Mouse (Mus musculus): ENCODE measurements around the gene Rgl1.

The Rgl1 gene

GRCm38 (mm10) chr1:152549061-152549738 is 217.0 kb downstream of the Rgl1 start:
- DNase-seq (ENCODE audit: low spot score in 2 of 2) = no peak

- no peak for DNase-seq (ENCODE audit: low spot score in 2 of 2)
Observed at GRCm38 (mm10) chr1:152543449-152544159, 222.5 kb downstream of the Rgl1 start.

GRCm38 (mm10) chr1:152542747-152543378 is 223.3 kb downstream of the Rgl1 start:
- DNase-seq (ENCODE audit: low spot score in 2 of 2) = no peak

GRCm38 (mm10) chr1:152540304-152540887 is 225.8 kb downstream of the Rgl1 start:
- DNase-seq (ENCODE audit: low spot score in 2 of 2) = no peak

- DNase-seq (ENCODE audit: low spot score in 2 of 2) = no peak
Observed at GRCm38 (mm10) chr1:152538817-152539216, 227.3 kb downstream of the Rgl1 start.

GRCm38 (mm10) chr1:152537186-152537585 is 229.0 kb downstream of the Rgl1 start:
- no peak for DNase-seq (ENCODE audit: low spot score in 2 of 2)

GRCm38 (mm10) chr1:152536416-152537018 is 229.6 kb downstream of the Rgl1 start:
- peak; percentile 61 to 72 for DNase-seq (ENCODE audit: low spot score in 2 of 2)

- no peak for DNase-seq (ENCODE audit: low spot score in 2 of 2)
Observed at GRCm38 (mm10) chr1:152534531-152534930, 231.6 kb downstream of the Rgl1 start.

- no peak for DNase-seq (ENCODE audit: low spot score in 2 of 2)
Observed at GRCm38 (mm10) chr1:152531498-152531897, 234.7 kb downstream of the Rgl1 start.

GRCm38 (mm10) chr1:152528778-152529177 is 237.4 kb downstream of the Rgl1 start:
- DNase-seq (ENCODE audit: low spot score in 2 of 2) = no peak

GRCm38 (mm10) chr1:152528214-152528613 is 237.9 kb downstream of the Rgl1 start:
- no peak for DNase-seq (ENCODE audit: low spot score in 2 of 2)

- DNase-seq (ENCODE audit: low spot score in 2 of 2) = no peak
Observed at GRCm38 (mm10) chr1:152526154-152526553, 240.0 kb downstream of the Rgl1 start.

- peak; percentile 82 to 88 for DNase-seq (ENCODE audit: low spot score in 2 of 2)
Observed at GRCm38 (mm10) chr1:152524987-152525648, 241.0 kb downstream of the Rgl1 start.

- DNase-seq (ENCODE audit: low spot score in 2 of 2) = peak; percentile 79 to 83
Observed at GRCm38 (mm10) chr1:152524098-152524892, 241.9 kb downstream of the Rgl1 start.

- DNase-seq (ENCODE audit: low spot score in 2 of 2) = no peak
Observed at GRCm38 (mm10) chr1:152523292-152523691, 242.9 kb downstream of the Rgl1 start.

- DNase-seq (ENCODE audit: low spot score in 2 of 2) = peak; percentile 75 to 83
Observed at GRCm38 (mm10) chr1:152522226-152522625, 243.9 kb downstream of the Rgl1 start.

- DNase-seq (ENCODE audit: low spot score in 2 of 2) = peak; percentile 66 to 70
Observed at GRCm38 (mm10) chr1:152520798-152521575, 245.2 kb downstream of the Rgl1 start.

GRCm38 (mm10) chr1:152518971-152519370 is 247.2 kb downstream of the Rgl1 start:
- no peak for DNase-seq (ENCODE audit: low spot score in 2 of 2)

GRCm38 (mm10) chr1:152517057-152517570 is 249.0 kb downstream of the Rgl1 start:
- no peak for DNase-seq (ENCODE audit: low spot score in 2 of 2)

- no peak for DNase-seq (ENCODE audit: low spot score in 2 of 2)
Observed at GRCm38 (mm10) chr1:152514256-152514655, 251.9 kb downstream of the Rgl1 start.

Measured in right cerebral cortex, adult 2 months (tissue).